Mouse (Mus musculus) adipocyte (in vitro differentiated cells): ENCODE results near the gene Itsn2.
"Not testable (repeated sequence)": the region's sequence is repeated elsewhere in the genome, so short reads cannot be mapped to it uniquely, and the experiment has no call there.

Experiments
- DNase-seq: peaks from one replicate; pipeline ENCODE4 v3.0.0-alpha.2; 2016; ENCODE audit warnings: low spot score

The Itsn2 gene

GRCm38 (mm10) chr12:4598666-4599428 lies 6.4 kb downstream of the Itsn2 start:
- no peak for DNase-seq

- no peak for DNase-seq
Observed at GRCm38 (mm10) chr12:4599713-4600112, 7.3 kb downstream of the Itsn2 start.

- DNase-seq: no peak
Observed at GRCm38 (mm10) chr12:4606625-4607024, 14.2 kb downstream of the Itsn2 start.

- no peak for DNase-seq
Observed at GRCm38 (mm10) chr12:4614722-4615121, 22.3 kb downstream of the Itsn2 start.

GRCm38 (mm10) chr12:4624201-4624600 lies 31.8 kb downstream of the Itsn2 start:
- DNase-seq: no peak

GRCm38 (mm10) chr12:4632957-4633356 lies 40.5 kb downstream of the Itsn2 start:
- no peak for DNase-seq

- peak; percentile 3 for DNase-seq
Observed at GRCm38 (mm10) chr12:4638438-4638837, 46.0 kb downstream of the Itsn2 start.

GRCm38 (mm10) chr12:4640737-4641136 lies 48.3 kb downstream of the Itsn2 start:
- DNase-seq: no peak

GRCm38 (mm10) chr12:4656813-4657212 lies 64.4 kb downstream of the Itsn2 start:
- DNase-seq: no peak

- DNase-seq: no peak
Observed at GRCm38 (mm10) chr12:4664929-4665674, 72.7 kb downstream of the Itsn2 start.

GRCm38 (mm10) chr12:4665675-4666037 lies 73.2 kb downstream of the Itsn2 start:
- DNase-seq: no peak

GRCm38 (mm10) chr12:4676336-4676735 lies 83.9 kb downstream of the Itsn2 start:
- DNase-seq: no peak

- DNase-seq: no peak
Observed at GRCm38 (mm10) chr12:4679971-4680370, 87.5 kb downstream of the Itsn2 start.

- no peak for DNase-seq
Observed at GRCm38 (mm10) chr12:4685441-4685840, 93.0 kb downstream of the Itsn2 start.

- no peak for DNase-seq
Observed at GRCm38 (mm10) chr12:4688386-4688785, 95.9 kb downstream of the Itsn2 start.

- no peak for DNase-seq
Observed at GRCm38 (mm10) chr12:4689341-4689740, 96.9 kb downstream of the Itsn2 start.

- no peak for DNase-seq
Observed at GRCm38 (mm10) chr12:4691193-4691592, 98.8 kb downstream of the Itsn2 start.

- DNase-seq: no peak
Observed at GRCm38 (mm10) chr12:4694534-4694933, 102.1 kb downstream of the Itsn2 start.

- DNase-seq: not testable (repeated sequence)
Observed at GRCm38 (mm10) chr12:4705626-4706025, 113.2 kb downstream of the Itsn2 start.

GRCm38 (mm10) chr12:4706175-4706574 lies 113.7 kb downstream of the Itsn2 start:
- DNase-seq: no peak

- no peak for DNase-seq
Observed at GRCm38 (mm10) chr12:4706901-4707300, 114.5 kb downstream of the Itsn2 start.

GRCm38 (mm10) chr12:4707488-4708017 lies 115.1 kb downstream of the Itsn2 start:
- DNase-seq: no peak

- DNase-seq: no peak
Observed at GRCm38 (mm10) chr12:4708296-4708695, 115.9 kb downstream of the Itsn2 start.
